Mouse (Mus musculus) common myeloid progenitor, adult 5-6 weeks (primary cell): ENCODE results near the gene Rem1. TPM values are rescaled to one million over a fixed set of nuclear protein-coding genes. Genes with fewer than 3 reads are reported as not detected.
A peak's percentile ranks its signal among the peaks of the same experiment; 100 is the strongest.
"Not testable (repeated sequence)": the region's sequence is repeated elsewhere in the genome, so short reads cannot be mapped to it uniquely, and the experiment has no call there.

Experiments
- ATAC-seq: replicated peaks from 2 replicates; pipeline ENCODE4 v1.8.0; 2016; ENCODE audit warnings: low read depth, mild to moderate bottlenecking, moderate TSS enrichment, inconsistent platforms; ENCODE audit not compliant: poor library complexity, severe bottlenecking
- total RNA-seq: library from RNA; stranded (forward); fragments of 200-1000, 187-1606 nt; gene quantifications from 2 replicates; pipeline ENCODE4 v1.2.3, GENCODE M21; 2017

The Rem1 gene
- total RNA-seq, 1 experiment from 2014 or later = 0.50 TPM

DNA sequence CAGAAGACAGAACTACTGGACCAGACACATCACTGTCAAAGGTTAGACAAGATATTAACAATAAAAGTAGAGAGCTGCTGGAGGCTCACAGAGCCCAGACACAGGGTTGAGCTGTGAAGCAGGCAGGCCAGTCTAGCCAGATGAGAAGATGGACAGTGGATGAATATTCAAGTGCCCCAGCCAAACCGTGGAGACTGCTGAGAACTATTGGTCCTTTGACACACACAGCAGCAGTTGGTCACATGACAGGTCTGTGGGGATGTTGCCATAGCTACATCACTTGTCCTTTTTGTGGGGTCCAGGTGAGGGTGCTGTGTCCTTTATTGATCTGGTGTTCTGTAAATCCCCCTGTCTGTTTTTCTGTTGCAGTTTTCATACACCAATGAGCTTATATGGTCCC lies 1.5 kb upstream of the Rem1 start:
- ATAC-seq = no peak

DNA sequence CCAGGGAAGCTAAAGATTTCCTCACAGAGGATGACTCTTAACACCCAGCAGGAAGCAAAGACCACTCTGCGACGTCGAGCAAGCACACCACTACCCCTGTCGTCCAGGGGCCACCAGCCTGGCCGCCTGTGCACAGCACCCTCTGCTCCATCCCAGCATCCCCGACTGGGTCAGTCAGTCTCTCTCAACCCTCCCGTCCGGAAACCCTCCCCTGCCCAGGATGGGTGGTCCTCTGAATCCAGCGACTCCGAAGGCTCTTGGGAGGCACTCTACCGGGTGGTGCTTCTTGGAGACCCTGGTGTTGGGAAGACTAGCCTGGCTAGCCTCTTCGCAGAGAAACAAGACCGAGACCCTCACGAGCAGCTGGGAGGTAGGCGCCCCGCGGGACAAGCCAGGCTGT lies 1.3 kb downstream of the Rem1 start:
- ATAC-seq = no peak

DNA sequence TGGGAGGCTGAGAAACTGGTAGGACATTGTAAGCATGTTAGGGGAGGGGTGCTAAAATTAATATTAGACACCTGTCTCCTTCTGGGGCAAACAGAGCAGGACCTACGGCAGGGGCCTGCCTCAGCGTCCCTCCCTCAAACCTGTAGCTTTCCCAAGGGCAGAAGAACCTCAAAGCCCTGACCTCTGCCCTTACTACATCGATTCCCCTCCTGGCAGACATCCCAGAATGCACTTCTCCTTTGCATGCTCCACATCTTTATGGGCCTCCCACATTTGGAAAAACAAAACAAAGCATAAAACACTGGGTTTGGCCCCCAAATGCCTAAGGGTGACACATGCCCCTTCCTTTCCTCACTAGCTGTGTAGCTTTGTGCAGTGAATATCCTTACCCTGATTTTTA lies 2.5 kb downstream of the Rem1 start:
- ATAC-seq = no peak

DNA sequence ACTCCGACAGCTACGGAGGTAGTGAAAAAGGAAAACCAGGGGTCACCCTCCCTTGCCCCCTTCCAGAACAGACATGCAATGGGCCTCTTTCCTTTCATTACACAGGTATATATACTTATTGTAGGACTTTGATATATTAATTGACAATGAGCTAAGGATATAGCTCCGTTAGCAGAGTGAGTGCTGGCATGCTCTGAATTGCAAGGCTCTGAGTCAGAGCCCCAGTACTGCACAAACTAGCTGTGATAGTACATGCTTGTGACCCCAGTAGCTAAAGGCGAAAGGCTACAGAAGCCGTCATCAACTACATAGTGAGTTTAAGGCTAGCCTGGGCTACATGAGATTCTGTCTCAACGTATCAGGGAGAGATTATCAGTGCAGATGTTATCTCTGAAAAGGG lies 3.2 kb downstream of the Rem1 start:
- ATAC-seq = no peak

DNA sequence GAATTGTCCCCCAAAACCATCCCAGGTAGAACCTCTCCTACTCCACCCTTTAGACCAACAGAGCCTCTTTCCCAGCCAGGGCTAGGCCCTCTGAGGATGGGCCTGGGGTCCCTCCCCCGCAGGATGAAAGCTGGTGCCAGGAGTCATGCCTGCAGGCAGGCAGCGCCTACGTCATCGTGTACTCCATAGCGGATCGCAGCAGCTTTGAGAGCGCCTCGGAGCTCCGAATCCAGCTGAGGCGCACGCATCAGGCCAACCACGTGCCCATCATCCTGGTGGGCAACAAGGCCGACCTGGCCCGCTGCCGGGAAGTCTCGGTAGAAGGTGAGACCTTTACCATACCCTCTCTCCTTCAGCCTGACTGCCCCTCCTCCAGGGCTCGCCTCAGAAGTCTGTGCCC lies 6.6 kb downstream of the Rem1 start:
- ATAC-seq = 0 out of 2 replicates have a peak, but pooled peaks have one; percentile 36

DNA sequence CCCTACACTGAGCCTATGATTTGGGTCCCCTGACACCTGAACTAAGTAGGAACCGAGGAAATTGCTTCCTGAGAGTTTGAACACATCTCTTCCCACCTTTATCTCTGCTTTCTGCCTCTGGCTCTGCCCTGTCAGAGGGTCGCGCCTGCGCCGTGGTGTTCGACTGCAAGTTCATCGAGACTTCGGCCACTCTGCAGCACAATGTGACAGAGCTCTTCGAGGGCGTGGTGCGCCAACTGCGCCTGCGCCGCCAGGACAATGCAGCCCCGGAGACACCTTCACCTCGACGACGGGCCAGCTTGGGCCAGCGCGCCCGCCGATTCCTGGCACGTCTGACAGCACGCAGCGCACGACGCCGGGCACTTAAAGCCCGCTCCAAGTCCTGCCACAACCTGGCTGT lies 7.6 kb downstream of the Rem1 start:
- ATAC-seq = no peak

DNA sequence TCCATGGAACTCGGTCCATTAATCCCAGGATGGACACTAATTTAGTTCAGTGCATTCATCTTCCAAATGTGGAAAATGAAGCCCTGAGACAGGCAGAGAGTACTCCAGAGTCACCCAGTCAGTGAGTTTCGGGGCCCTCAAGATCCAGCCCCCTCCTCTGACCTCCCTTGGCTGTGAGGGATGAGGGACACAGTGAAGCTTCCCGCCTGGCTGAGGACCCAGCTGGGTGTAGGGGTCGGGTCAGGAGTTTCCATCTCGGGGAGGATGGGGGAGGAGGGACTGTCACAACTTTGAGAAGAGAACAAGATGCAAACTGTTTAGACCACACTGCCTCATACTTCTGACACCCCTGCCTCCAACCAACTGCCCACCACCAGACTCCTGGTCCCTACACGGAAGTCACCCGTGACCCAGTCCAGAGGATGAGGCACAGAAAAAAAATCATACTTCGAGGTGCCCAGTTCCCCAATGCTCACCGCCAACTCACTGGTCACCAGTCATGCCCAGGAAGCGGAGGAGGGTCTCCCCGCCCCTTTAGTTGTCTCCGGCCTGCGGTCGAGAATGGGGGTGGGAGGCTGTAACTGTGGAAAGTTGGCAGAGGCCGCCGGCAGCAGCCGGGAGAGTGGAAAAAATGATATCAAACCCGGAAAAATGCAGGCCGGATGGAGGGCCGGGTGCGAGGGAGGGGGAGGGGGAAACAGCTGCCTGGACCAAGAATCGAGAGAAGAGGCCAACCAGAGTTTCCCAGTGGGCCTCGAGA lies 9.7 kb downstream of the Rem1 start:
- no peak; the same call in 1 of the 2 replicates for ATAC-seq

- ATAC-seq = no peak
Measured at GRCm38 (mm10) chr2:152637006-152637322, 10.2 kb downstream of the Rem1 start.

DNA sequence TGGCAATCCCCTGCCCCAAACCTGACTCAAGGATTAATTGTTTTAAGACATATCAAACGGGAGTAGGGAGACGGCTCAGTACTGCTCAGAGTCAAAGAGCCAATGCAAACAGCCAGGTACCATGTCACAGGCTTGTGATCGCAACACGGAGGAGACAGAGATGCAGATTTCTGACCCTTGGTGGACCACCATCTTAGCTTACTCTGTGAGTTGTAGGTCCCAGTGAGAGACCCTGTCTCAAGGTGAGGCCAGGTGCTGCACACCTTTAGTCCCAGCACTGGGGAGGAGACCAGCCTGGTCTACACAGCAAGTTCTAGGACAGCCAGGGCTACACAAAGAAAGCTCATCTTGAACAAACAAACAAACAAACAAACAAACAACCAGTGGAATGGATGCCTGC lies 10.6 kb downstream of the Rem1 start:
- no peak for ATAC-seq

GRCm38 (mm10) chr2:152638865-152639264 lies 12.1 kb downstream of the Rem1 start:
- ATAC-seq = no peak

DNA sequence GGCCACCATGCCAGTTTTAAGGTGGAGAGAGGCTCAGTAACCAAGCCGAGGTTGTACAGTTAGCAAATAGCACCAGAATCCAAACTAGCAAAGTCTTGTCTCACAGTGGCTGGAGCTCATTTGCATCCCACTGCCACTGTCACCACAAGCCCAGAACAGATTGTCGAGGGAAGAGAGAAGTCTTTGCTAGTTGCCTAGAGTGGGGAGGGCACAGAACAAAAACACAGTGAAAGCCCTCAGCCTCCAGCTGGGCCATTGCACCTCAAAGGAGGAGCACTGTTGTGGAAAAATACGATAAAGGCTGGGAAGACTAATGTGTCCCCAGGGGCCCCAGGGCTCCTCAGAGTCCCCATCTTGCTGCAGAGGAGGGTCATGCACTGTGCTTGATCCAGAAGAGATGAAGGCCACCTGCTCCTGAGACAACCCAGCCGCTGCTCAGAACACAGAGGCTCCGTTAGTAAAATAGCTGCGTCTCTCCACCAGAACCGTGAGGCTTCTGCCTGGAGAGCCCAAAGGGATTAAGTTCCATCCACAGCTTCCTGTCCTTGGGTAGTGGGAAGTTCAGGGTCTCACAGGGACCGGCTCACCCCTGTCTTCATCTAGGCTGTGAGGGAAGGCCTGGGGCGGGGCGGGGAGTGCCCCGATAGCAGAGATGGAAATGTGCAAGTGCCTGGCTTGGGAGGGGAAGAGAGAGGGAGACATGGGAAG lies 12.8 kb downstream of the Rem1 start:
- ATAC-seq = no peak

- peak; percentile 59 for ATAC-seq
Measured at GRCm38 (mm10) chr2:152652901-152653620, 26.3 kb downstream of the Rem1 start.

DNA sequence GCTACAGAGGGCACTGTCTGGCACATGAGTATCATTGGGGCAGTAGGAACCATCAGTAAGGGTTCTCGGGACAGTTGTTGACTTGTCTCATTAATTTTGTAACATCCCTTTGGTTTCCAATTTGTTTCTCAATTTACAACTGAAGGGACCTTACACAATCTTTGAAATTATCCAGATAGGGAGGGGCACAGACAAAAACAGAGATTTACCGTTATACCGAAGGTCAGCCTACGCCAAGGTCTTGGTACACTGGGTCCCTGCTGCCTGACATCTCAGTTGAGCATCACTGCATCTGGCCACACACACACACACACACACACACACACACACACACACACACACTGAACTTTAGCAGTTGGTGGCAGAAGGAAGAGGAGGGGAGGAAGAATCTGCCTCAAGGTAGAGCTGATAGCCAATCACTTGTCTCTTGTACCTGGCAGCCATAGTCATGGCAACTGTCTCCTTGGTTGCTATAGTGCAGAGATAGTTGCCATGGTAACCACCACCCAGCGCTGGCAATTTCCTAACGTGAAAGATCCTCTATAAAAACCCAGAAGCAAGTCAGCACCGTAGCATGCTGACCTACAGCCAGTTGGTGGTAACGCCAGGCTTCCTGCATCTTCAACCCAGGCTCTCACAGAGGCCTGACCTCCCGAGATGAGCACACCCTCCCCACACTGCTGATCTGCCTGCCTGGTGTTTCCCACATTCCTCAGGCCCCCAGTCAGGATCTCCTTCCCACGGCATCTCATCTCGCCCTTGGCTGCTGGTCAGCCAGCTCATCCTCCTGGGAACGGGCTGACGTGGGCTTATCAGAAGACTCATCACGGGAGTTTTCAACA lies 27.3 kb downstream of the Rem1 start:
- peak; percentile 33 for ATAC-seq

- ATAC-seq = peak; percentile 42
Measured at GRCm38 (mm10) chr2:152657398-152657797, 30.6 kb downstream of the Rem1 start.

DNA sequence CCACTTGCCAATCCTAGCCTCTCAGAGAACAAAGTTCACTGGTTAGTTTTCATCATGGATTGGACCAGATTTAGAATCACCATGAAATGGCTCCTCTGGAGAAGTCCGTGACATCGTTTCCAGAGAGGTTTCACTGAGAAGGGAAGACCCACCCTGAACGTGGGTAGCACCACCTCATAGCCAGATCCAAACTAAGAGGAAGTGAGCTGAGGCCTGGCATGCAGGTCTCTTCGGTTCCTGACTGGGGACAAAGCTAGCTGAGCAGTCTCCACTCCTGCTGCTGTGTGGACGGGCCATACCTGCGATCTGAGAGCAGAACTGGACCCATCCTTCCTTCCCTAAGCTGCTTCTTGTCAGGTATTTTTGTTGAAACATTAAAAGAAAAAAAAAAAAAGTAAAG lies 34.4 kb downstream of the Rem1 start:
- peak; percentile 68; the same call in 1 of the 2 replicates for ATAC-seq

DNA sequence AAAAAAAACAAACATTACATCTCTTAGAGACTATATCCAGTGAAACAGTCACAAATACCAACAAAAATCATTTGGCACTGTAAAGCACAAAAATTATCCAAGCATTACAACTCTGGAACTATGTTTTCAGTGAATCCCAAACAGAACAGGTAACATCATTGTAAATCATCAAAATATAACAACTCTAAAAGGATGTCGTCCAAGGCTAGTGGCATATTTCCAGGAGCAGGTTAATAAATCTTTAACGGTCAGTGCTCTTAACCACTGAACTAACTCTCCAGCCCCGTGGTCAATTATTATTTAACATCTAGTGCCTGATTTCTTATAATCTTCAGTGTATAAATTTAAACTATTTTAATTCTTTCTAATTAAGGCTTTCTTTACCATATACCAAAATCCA lies 39.4 kb downstream of the Rem1 start:
- ATAC-seq = not testable (repeated sequence)

- peak; percentile 86 for ATAC-seq
Measured at GRCm38 (mm10) chr2:152669256-152669638, 42.5 kb downstream of the Rem1 start, which contains the start of gene H13. Gene H13, plus strand, starts transcription at chr2:152669461.

DNA sequence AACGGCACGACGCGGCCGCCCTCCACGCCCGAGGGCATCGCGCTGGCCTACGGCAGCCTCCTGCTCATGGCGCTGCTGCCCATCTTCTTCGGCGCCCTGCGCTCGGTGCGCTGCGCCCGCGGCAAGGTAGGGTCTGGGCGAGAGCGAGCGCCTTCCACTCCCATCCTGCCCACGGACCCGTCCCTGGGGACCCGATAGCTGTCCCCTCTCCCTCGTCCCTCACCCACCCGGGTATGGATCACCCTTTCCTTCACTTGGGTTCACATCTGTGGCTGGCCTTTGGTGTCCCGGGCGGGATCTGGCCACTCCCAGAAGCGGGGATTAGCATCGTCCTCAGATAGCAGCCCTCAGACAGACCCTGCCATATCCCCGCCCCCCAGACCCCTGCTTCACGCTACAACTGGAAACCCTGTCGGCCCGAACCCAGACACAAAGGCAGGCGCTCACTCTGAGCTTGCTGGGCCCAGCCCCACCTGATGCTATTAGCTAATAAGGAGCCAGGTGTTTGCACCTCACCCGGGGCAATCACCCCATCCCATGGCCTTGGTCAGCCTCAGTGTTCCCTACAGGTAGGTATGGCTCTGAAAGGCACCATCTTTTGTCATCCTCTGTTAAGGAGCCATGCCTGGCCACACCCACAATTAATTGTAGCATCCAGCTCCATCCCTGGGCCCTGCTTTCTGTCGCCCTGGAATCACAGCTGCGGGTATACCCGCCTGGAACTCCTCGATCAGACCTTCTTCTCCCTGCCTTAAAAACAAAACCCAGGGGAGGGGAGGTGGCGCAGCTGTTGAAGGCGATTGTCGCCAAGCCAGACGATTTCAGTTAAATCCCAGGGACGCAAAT lies 43.1 kb downstream of the Rem1 start:
- ATAC-seq = no peak

- peak; percentile 19 for ATAC-seq
Measured at GRCm38 (mm10) chr2:152670983-152671641, 44.4 kb downstream of the Rem1 start.
